Mouse (Mus musculus) embryonic facial prominence, embryonic 15.5 days (tissue): ENCODE data around the gene Ccdc9b. TPM values are rescaled to one million over a fixed set of nuclear protein-coding genes. Genes with fewer than 3 reads are reported as not detected.

Experiments
- ATAC-seq: fragments of 200-750 bp; cut with Nextera tagmentation; 2 replicates; pipeline ENCODE4 v1.8.0; 2017; ENCODE audit warnings: low read depth, moderate TSS enrichment; ENCODE audit not compliant: insufficient number of reproducible peaks, low FRiP score, low TSS enrichment
- H3K27ac ChIP-seq: fragments of 300-500 bp; sonication (generic); replicated peaks from 2 replicates; pipeline ENCODE4 v1.5.1; 2015; ENCODE audit warnings: mild to moderate bottlenecking, inconsistent platforms
- H3K27me3 ChIP-seq: fragments of 300-500 bp; sonication (generic); 2 replicates; pipeline ENCODE4 v1.6.1; 2015; ENCODE audit warnings: inconsistent platforms
- H3K36me3 ChIP-seq: fragments of 300-500 bp; sonication (generic); 2 replicates; pipeline ENCODE4 v1.6.1; 2015; ENCODE audit warnings: mild to moderate bottlenecking, inconsistent platforms
- H3K4me1 ChIP-seq: fragments of 300-500 bp; sonication (generic); 2 replicates; pipeline ENCODE4 v1.6.1; 2015; ENCODE audit warnings: inconsistent platforms
- H3K4me2 ChIP-seq: fragments of 300-500 bp; sonication (generic); replicated peaks from 2 replicates; pipeline ENCODE4 v1.6.1; 2015; ENCODE audit warnings: mild to moderate bottlenecking, inconsistent platforms
- H3K4me3 ChIP-seq: fragments of 300-500 bp; sonication (generic); replicated peaks from 2 replicates; pipeline ENCODE4 v1.5.1; 2015; ENCODE audit warnings: mild to moderate bottlenecking, inconsistent platforms
- H3K9ac ChIP-seq: fragments of 300-500 bp; sonication (generic); 2 replicates; pipeline ENCODE4 v1.6.1; 2015; ENCODE audit warnings: inconsistent platforms
- H3K9me3 ChIP-seq: fragments of 300-500 bp; sonication (generic); replicated peaks from 2 replicates; pipeline ENCODE4 v1.6.1; 2016; ENCODE audit warnings: inconsistent platforms
- WGBS: fragments of 180-500 bp; shearing (Covaris S2); methylation state at CpG from one replicate; pipeline ENCODE4 v1.1.7; 2015; 5-methylcytosine and 5-hydroxymethylcytosine counted together
- polyA plus RNA-seq: library from polyadenylated mRNA; unstranded; fragments of >200 nt; fragmentation: Nextera tagmentation; extraction: Ambion mirVana; gene quantifications from 2 replicates; pipeline ENCODE4 v1.2.1, GENCODE M21; 2015

The Ccdc9b gene
- polyA plus RNA-seq, 1 experiment from 2014 or later = 2.4 TPM

GRCm38 (mm10) chr2:118709655-118710221 is 52.7 kb downstream of the Ccdc9b start:
- H3K9ac ChIP-seq = no peak overlapping the region
- 59% methylated on average over 4 of the region's 4 CpGs for whole genome bisulfite sequencing
- H3K4me1 ChIP-seq = peaks cover 20% of the 10 kb centered on the region
- no peak for ATAC-seq
- no peak overlapping the region for H3K4me2 ChIP-seq
- H3K4me3 ChIP-seq = no peak overlapping the region
- H3K27ac ChIP-seq = no peak overlapping the region
- H3K27me3 ChIP-seq = peaks cover 84% of the 10 kb centered on the region
- no peaks in the 10 kb centered on the region for H3K36me3 ChIP-seq
- no peaks in the 10 kb centered on the region for H3K9me3 ChIP-seq

DNA sequence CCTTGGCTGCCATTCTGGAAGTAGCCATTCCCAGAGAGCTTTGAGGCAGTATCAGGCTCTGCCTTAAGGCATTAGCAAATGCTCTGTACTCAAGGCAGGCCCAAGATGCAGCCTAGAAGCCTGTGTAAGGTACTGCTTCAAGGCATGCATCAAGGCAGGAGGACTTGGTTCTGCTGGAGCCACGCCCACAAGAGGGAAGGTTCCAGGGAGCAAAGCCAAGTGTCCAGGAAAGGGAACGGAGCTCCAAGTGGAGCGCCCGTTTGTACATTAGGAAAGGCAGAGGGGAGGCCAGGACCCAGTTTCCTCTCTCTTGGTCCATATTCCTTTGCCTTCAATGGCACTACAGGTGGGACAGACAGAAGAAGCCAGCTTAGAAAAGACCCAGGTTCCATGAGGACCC is 54.0 kb downstream of the Ccdc9b start:
- no peak for ATAC-seq
- Histone ChIP-seq H3K4me2 (no peak overlapping the region), H3K9ac (no peak overlapping the region), H3K36me3 (no peaks in the 10 kb centered on the region), H3K27me3 (peaks cover 97% of the 10 kb centered on the region), H3K27ac (no peak overlapping the region), H3K9me3 (no peaks in the 10 kb centered on the region), H3K4me3 (no peak overlapping the region), H3K4me1 (peaks cover 28% of the 10 kb centered on the region)
- 61% methylated on average over 4 of the region's 4 CpGs for WGBS

DNA sequence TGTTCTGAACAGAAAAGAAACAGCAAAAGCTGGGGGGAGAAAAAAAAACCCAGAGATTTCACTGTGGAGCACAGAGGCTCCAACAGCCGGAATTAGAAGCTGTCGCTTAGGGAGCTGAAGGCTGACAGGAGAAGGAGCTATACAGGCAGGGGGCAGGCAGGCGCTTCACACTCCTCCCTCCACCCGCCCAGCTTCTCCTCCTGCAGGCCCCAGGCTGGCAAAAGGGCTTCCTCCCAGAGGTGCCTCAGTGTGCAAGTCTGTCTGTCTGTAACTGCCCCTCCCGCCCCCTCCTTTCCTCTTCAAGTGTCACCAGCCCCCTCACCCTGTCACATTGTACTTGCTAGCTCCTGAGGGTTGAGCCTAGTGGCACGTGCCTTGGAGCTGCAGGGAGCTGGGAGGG is 56.0 kb downstream of the Ccdc9b start:
- Histone ChIP-seq H3K36me3 (no peaks in the 10 kb centered on the region), H3K4me3 (no peak overlapping the region), H3K27ac (no peak overlapping the region), H3K4me1 (peaks cover 38% of the 10 kb centered on the region), H3K9me3 (no peaks in the 10 kb centered on the region), H3K4me2 (no peak overlapping the region), H3K27me3 (peaks cover 100% of the 10 kb centered on the region), H3K9ac (no peak overlapping the region)
- no peak for ATAC-seq
- 6% methylated on average over 6 of the region's 6 CpGs for WGBS

Other genes with a start within 250 kb of the Ccdc9b start
- gene Bmf, start 213.0 kb downstream of the Ccdc9b start, polyA plus RNA-seq = 5.1 and 6.7 TPM in 2 replicates
- 58.3 and 60.6 TPM in 2 replicates for gene Bub1b, start 164.4 kb downstream of the Ccdc9b start, polyA plus RNA-seq
- gene Pak6, start 99.4 kb downstream of the Ccdc9b start, polyA plus RNA-seq = 8.5 TPM in 2 replicates
- 0.11 and 0.19 TPM in 2 replicates for gene Ankrd63, start 58.7 kb downstream of the Ccdc9b start, polyA plus RNA-seq
- gene Plcb2, start 34.2 kb downstream of the Ccdc9b start, polyA plus RNA-seq = 0.75 and 1.1 TPM in 2 replicates
- 15.9 and 16.9 TPM in 2 replicates for gene Inafm2, start 16.9 kb downstream of the Ccdc9b start, polyA plus RNA-seq
- gene Phgr1, start 10.1 kb upstream of the Ccdc9b start, polyA plus RNA-seq = 1.7 and 4.2 TPM in 2 replicates
- gene Disp2, start 17.1 kb upstream of the Ccdc9b start, polyA plus RNA-seq = 0.37 and 0.68 TPM in 2 replicates
- 75.3 and 80.0 TPM in 2 replicates for gene Knstrn, start 51.3 kb upstream of the Ccdc9b start, polyA plus RNA-seq
- 65.9 and 69.2 TPM in 2 replicates for gene Ivd, start 99.3 kb upstream of the Ccdc9b start, polyA plus RNA-seq
- 5.9 and 7.0 TPM in 2 replicates for gene Bahd1, start 137.7 kb upstream of the Ccdc9b start, polyA plus RNA-seq
- 49.0 and 50.4 TPM in 2 replicates for gene Chst14, start 163.8 kb upstream of the Ccdc9b start, polyA plus RNA-seq